Mouse (Mus musculus) v-Abl transformed pro-B cells (cell line): ENCODE data around the gene Clspn.

Experiments
- in situ Hi-C, 2 experiments: fragments of 400-800 bp; cut with MboI; formaldehyde crosslinking; loops; one replicate each; pipeline ENCODE4 v1.15.1; 2025; ENCODE audit not compliant: unreplicated experiment in 2 of 2

Gene Clspn

DNA sequence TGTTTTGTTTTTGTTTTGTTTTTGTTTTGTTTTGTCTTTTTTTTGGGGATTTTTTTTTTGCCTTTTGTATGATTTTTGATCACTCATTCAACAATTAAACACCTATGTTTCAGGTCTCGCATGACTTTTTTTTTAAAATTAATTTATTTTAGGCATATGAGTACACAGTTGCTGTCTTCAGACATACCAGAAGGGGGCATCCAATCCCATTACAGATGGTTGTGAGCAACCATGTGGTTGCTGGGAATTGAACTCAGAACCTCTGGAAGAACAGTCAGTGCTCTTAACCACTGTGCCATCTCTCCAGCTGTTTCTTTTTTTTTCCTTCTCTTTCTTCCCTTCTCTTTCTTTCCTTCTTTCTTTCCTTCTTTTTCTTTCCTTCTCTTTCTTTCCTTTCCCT, 3.0 kb upstream of the Clspn start:
- in situ Hi-C loops = loop anchor here (10.0 to 25.0 kb wide), 3 partner anchors 291 to 761 kb away; partner anchors contain the start of genes Gja4 (in 2 of the 2) and Smim12 (in 1 of the 2)

DNA sequence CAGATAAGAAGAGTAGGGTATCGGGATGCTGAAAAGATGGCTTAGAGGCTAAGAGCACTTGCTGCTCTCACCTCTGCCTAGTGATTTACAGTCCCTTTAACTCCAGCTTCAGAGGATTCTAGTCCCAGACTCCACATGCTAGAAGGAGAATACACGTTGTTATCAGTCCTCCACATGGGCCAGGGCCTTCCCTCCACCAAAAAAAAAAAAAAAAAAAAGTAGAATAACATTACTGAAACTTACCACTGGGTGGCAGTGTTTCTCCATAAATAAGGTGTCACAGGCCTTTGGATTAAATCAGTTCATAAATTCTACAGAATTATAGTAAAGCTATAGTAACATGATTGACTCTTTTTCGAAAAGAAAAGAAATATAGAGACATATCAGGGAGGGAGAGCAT, 2.3 kb upstream of the Clspn start:
- in situ Hi-C loops = loop anchor here (10.0 to 25.0 kb wide), 3 partner anchors 290 to 760 kb away; partner anchors contain the start of genes Gja4 (in 2 of the 2) and Smim12 (in 1 of the 2)

DNA sequence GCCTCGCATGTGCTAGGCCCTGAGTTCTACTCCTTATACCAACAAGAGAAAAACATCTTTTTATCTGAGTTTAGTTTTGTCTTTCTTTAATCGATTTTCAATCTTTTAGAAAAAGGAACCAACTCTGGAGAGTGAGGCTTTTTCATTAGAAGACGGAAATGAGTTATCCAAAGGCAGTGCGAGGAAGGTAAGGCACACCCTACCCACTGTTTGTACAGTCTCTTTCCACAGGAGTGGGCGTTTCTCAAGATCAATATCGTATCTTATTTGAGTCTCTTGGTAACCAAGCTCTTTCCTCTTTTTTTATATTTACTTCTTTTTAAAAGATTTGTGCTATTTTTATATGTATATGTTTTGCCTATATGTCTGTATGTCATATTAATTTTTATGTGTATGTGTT, 7.1 kb downstream of the Clspn start:
- in situ Hi-C loops = loop anchor here in 1 of 2 experiments (25.0 kb wide), 1 partner anchor 674 kb away; the partner anchor contains the start of gene Smim12

DNA sequence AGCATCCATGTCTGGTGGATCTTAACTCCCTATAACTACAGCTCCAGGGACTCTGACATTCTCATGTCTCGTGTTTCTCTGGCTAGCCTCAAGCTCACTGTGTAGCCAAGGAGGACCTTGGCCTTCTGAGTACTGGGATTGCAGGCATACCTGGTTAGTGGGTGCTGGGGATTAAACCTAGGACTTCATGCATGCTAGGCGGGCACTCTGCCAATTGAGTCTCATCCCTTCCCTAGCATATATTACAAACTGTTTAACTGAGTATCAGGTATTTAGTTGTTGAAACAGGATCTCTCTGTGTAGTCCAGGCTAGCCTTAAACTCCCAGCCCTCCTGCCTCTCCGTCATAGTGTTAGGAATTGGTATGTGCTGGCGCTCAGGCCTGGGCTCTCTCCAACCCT, 10.5 kb downstream of the Clspn start:
- in situ Hi-C loops = loop anchor here in 1 of 2 experiments (25.0 kb wide), 1 partner anchor 670 kb away; the partner anchor contains the start of gene Smim12

DNA sequence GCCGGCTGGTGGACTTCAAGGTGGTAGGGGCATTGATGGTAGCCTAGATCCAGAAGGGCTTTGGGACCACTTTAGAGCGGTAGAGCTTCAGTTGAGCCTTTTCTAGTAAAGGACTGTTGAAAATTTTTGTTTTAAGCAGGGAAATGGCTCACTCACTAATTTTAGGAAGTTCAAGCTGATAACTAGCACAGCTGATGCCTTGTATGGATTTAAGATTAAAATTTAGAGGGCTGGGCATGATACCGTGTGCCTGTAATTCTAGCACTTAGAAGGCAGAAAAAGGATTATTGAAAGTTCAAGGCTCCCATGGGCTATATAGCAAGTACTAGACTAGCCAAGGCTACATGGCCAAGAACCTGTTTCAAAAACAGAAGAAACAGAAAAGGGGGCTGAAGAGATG, 13.0 kb downstream of the Clspn start:
- in situ Hi-C loops = loop anchor here in 1 of 2 experiments (25.0 kb wide), 1 partner anchor 668 kb away; the partner anchor contains the start of gene Smim12

DNA sequence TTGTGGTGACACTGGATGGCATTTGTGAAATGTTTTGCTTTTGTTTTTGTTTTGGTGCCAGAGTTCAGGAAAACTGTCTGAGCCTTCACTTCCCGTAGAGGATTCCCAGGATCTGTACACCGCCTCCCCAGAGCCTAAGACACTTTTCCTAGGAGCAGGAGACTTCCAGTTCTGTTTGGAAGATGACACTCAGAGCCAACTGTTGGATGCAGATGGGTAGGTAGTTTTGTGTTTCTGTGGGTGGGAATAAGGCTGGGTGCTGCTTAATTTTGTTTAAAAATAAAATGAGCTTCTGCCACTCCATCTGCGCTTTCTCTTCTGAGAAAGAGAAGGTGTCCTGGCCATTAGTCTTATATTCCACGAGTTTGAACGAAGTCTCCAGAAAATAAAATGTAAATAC, 19.5 kb downstream of the Clspn start:
- in situ Hi-C loops = no loop called here

DNA sequence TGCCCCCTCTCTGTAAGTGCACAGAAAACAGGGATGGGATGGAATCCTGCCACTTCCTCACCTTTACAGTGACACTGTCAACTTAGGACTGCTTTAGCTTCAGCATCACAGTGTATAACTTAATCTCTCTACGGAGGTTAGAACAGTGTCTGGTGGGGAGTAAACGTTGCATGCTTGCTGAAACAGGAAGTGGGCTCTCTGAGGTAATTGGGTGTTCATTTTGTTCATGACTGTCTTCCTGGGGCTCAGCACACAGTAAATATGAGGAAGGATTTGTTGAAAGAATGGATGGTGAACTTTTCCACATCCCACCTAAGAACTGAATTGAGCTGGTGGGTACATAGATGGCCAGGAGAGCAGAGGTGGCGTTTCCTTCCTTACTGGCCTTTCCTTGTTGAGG, 21.2 kb downstream of the Clspn start:
- in situ Hi-C loops = no loop called here

DNA sequence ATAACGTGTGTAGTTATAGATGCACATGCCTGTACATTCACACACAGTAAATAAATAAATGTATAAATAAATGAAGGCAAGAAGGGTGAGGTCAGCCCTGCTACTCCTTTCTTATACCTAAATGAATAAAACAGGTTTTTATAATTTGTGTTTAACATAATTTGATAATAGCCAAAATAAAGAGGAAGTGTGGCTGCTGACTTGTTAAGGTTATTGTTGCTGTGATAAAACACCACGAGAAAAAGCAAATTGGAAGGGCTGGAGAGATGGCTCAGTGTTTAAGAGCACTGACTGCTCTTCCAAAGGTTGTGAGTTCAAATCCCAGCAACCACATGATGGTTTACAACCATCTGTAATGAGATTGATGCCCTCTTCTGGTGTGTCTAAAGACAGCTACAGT, 22.3 kb downstream of the Clspn start:
- in situ Hi-C loops = no loop called here

DNA sequence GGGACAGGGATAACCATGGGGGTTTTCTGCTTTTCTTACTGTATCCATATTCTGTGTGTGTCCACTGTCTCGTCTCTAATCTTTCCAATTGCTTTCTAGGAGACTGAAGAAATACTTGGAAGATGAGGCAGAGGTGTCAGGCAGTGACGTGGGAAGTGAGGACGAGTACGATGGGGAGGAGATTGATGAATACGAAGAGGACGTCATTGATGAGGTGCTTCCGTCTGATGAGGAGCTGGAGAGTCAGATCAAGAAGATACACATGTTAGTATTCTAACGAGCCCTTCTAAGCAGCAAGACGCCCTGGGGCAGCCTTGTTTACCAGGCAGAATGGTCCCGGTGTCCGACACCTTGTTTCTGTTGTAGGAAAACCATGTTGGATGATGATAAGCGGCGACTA, 29.0 kb downstream of the Clspn start:
- in situ Hi-C loops = no loop called here

DNA sequence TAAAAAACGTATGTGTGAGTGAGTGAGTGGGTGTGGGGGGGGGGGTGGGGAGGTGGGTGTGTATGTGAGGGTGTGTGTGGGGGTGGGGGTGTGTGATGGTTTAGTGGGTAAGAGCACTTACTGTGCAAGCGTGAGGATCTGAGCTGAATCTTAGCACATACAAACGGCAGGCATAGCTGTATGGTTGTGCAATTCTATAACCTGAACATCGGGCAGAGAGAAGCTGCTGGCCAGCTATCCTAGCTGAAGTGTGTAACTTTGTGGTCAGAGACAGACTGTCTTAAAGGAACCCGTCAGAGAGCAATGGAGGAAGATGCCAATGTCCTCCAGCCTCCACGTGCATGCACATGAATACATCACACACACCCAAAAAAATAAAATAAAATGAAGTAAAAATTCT, 35.3 kb downstream of the Clspn start:
- in situ Hi-C loops = loop anchor here in 1 of 2 experiments (10.0 kb wide), 1 partner anchor 263 kb away; no protein-coding TSS in a partner anchor

DNA sequence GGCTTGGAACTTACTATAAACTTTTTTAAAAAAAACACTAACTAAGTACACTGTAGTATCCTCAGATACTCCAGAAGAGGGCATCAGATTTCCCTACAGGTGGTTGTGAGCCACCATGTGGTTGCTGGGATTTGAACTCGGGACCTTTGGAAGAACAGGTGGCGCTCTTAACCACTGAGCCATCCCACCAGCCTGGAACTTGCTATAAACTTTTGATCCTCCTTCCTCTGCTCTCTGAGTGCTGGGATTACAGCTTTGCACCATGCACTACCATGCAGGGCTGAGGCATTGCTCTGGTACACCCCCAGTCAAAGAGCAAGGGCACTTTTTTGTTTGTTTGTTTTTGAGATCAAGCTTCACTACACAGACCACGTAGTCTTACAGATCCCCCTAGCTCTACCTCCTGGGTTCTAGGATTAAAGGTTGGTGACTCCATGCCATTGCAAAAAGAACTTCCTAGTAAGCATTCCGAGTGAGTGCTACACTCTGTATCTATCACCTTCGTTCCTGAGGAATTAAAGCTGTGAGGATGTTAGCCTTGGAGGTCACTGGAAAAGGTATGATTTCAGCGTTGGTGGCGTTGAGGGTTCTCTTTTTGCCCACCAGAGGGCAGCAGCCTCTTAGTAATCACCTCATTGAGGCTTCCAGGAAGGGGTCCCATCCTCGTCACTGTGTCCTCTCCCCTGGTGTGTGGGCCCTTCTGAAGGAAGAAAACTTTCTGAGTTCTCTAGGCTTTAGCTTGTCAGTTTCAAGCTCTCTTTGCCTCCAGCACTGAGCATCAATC, 43.4 kb downstream of the Clspn start:
- in situ Hi-C loops = loop anchor here (5.0 to 10.0 kb wide), 3 partner anchors 142 to 255 kb away; no protein-coding TSS in a partner anchor

DNA sequence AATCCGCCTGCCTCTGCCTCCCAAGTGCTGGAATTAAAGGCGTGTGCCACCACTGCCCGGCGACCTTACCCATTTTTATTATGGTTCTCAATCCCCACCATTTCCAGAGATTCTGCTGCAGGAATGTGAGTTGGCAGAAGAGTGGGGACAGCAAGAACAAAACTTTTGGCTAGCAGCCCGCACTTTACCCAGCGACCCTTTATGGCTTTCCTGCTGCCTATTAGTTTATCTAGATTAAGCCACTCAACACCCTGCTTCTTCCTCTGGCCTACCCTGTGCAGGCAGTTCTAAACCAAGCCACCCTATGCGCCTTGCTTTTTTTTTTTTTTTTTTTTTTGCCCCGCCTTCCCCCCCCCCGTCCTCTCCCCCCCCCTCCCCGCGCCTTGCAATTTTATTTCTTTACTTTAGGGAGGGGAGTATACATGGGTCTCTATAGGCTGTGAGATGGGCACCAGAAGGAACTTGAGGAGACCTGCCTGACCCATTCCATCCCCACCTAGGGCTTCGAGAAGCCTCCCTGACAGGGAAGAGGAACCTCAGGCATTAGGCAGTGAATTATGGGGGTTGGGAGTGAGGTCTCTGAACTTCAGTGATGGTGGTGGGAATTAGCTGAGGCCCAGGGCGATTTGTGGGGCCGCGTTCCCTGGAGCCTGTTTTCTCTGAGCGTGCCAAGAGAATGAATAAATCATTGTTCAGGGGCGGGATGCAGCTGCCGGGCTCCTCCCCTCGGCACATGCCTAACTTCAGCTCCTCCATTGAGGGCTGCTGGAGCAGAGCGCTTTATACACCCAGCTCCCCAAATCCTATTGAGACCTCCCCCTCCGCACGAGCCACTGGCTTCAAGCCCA, 45.1 kb downstream of the Clspn start:
- in situ Hi-C loops = no loop called here

DNA sequence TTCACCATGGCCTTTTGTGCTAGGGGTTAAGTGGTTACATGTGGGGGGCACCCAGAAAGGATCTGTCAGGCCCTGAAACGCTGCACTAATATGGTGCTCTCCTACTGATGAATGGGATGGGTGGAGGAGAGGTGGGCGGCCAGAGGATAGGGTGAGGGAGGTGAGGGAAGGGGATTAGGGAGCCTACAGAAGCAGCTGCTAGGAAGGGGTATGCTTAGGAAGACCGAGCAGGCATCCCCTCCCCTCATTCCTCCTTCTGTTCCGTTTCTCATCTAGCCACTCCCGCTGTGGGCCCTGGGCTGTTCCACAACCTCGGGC, 45.7 kb downstream of the Clspn start:
- in situ Hi-C loops = no loop called here

DNA sequence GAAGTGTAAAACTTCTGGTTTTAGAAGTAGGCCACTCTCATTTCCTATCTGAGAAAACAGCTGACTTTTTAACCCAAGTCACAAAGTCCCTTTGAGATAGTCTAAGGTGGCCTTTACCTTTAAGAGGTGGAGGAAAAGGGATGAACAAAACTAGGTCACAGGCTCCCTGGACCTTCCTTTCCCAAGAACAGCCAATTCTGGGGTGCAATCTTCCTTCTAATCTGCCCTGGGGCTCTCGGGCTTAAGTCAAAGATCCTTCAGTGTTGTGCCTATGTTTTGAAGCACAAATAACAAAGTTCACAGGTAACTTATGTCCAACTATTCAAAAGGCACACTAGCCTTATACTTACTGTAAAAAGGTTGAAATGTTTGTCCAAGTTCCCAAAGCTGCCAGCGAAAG, 47.4 kb downstream of the Clspn start:
- in situ Hi-C loops = no loop called here

DNA sequence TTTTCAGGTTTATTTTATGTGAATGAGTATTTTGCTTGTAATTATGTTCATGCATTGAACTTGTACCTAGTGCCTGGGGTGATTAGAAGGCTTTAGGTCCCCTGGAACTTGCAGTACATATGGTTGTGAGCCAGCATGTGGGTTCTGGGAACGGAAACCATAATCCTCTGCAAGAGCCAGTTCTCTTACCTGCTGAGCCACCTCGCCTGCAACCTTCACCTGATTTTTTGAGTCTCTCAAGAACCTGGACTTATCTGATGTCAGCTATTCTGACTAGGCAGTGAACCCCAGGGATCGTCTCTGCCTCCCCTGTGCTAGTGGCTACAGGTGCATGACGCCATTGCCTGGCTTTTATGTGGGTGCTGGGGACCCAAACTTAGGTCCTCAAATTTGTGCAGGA, 49.0 kb downstream of the Clspn start:
- in situ Hi-C loops = loop anchor here in 1 of 2 experiments (5.0 kb wide), 1 partner anchor 132 kb away; the partner anchor contains the start of gene Tfap2e

DNA sequence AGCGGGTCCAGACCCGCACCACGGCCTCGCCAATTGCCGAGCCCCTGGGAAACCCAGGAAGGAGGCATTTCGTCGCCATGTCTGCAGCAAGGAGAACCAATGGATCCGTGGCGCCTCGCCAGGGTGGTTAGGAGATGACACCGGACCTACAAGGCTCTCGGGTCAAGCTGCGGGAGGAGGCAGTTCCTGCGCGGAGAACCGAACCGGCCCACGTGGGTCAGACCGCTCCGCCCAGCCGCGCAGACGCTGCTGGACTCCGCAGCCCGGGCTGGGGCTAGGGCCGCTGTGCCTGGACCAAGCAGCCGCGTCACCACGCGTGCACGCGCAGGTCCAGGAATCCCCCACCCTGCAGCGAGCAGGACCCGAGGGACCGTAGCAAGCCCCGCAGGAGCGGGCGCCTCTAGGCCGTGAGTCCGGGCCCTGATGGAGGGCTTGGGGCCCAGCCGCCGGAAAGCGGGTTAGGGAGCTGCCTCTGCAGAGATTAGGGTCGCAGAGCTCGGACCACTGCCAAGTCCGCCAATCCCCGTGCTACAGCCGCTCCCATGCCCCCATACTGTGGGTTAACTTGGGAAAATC, 53.0 kb downstream of the Clspn start, which contains the start of gene 5730409E04Rik:
TSS of gene 5730409E04Rik (plus strand) at position 213 of the 576 bp plus-strand sequence.
- in situ Hi-C loops = loop anchor here in 1 of 2 experiments (5.0 kb wide), 1 partner anchor 128 kb away; the partner anchor contains the start of gene Tfap2e

DNA sequence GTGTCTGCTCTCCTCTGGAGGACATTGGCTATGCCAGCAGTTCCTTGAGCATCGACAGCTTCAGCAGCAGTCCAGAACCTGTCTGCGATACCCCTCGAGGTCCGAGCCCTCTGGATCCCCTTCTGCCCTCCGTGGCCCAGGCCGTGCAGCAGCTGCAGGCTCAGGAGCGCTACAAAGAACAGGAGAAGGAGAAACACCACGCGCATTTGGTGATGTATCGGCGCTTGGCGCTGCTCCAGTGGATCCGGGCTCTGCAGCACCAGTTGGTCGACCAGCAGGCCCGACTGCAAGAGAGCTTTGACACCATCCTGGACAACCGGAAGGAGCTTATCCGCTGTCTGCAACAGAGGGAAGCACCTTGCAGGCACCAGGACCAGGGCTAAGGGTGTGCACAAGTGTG, 55.3 kb downstream of the Clspn start:
- in situ Hi-C loops = no loop called here

DNA sequence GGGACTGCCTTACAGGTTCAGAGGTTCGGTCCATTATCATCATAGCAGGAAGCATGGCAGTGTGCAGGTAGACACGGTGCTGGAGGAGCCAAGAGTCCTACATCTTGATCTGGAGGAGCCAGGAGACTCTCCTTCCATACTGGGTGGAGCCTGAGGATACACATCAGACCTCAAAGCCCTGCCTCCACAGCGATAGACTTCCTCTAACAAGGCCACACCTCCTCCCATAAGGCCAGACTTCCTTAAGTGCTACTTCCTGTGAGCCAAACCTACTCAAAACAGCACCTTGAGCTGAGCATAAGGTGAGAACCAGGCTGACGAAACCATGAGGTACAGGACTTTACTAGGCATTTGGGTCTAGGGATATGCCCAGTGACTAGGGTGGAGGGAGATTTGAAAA, 59.6 kb downstream of the Clspn start:
- in situ Hi-C loops = no loop called here

DNA sequence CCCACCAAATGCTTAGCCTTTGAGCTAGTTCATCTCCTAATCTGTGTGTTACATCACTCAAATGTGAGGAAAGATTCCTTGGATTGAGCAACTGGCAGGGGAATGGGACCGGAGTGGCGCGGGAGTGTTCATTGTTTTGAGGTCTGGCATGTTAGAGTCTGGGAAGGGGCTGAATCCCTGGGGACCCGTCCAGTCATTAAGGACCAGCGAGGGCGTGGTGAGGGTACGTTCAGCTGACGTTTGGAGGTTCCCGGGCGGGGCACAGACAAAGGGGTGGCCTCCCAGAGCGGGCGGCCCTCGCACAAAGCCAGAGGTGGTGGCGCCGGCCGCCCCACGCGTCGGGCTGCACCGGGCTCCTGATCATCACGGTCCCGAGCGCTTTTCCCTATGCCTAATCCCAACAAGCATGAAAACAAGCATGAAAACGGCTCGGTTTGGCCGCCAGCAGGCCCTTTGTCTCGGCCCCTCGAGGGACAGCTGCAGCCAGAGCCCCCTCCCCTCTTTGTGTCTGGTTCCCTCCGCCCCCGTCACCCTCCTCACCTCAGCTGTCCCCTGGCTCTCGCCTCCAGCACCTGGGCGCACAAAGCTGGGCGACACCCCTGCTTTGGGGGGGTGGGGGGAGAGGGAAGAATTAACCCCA, 63.1 kb downstream of the Clspn start:
- in situ Hi-C loops = no loop called here

DNA sequence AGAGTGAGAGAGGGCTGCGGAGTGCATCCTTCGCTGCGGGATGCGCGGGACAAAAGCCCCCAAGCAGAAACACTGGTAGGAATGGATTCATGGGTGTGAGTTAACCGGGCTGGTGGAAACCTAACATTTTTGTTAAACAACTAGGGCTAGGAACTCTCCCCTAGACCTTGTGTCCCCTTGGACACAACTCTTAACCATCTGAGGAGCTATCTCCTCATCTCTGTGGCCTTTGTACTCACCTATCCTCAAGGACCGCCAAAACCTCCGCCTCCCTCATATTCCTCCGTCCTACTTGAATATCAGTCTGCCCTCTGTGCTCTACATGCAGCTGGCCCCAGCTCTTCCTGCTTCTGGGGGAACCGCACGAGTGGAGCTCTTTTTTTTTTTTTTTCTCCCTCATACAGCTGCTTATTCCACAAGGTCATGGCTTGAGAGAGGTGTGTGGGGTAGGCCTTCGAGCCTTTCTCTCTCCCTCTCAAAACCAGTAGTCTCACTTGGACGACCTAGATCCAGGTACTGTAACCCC, 63.7 kb downstream of the Clspn start:
- in situ Hi-C loops = no loop called here
